Mouse (Mus musculus) cerebral cortex, adult 2 months (tissue): ENCODE data around the gene Klhl36.

Experiments used
- WGBS: fragments of 180-500 bp; shearing (Covaris S2); methylation state at CpG from one replicate; pipeline ENCODE4 v1.1.7; 2018; 5-methylcytosine and 5-hydroxymethylcytosine counted together

Gene Klhl36

DNA sequence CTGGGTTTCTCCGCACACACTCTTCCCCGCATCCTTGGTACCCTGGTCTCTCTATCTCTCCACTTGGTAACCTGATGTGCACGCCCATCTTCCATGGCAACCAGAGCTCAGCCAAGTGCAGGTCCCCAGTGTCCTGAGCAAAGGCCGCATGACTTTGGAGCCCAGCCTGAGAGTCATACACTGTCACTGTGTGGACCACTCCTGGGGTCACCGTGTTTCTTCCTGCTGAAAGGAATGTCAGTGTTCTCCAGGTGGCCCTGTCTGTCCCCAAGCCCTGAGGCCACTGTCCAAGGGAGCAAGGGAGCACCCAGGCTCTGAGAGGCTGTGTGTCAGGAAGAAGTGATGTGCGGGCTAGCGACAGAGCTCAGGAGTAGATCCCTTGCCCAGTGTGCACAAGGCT is 21.2 kb downstream of the Klhl36 start:
- WGBS, result 96% methylated on average over 7 of the region's 7 CpGs

DNA sequence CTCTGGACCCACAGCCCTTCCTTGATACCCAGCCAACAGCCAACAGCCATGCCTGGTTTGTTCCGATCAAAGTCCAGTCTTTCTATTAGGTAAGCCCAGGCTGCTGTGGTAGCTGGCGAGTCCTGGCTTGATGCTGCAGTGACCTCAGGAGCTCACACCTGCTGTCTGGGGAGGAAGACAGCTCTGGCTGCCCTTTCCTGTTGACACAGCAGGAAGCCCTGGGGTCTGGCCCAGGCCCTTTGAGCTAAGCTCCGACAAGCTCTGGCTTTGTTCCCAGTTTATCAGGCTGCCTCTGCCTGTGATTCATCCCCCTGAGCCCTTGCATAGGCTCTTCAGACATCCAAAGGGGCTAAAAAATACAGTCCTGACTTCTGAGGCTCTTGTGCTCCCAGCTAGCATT is 23.5 kb downstream of the Klhl36 start:
- 53% methylated on average over 3 of the region's 3 CpGs for WGBS

DNA sequence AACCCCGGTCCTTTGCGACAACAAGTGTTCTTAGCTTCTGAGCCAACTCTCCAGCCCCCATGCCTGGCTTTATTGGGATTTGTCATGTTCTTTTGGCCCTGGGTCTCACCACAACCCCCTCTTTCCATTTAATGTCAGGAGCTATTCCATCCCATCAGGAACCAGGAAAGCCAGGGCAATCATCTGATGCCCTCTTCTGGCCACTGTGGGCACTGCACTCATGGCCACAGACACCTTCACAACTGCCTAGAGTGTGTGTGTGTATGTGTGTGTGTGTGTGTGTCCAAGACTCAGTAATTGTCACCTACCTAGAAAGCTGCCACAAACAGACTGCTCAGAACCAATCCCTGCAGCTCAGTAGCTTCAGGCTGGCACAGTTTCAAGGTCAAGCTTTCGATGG is 25.1 kb downstream of the Klhl36 start:
- WGBS, result 78% methylated on average over 3 of the region's 3 CpGs

DNA sequence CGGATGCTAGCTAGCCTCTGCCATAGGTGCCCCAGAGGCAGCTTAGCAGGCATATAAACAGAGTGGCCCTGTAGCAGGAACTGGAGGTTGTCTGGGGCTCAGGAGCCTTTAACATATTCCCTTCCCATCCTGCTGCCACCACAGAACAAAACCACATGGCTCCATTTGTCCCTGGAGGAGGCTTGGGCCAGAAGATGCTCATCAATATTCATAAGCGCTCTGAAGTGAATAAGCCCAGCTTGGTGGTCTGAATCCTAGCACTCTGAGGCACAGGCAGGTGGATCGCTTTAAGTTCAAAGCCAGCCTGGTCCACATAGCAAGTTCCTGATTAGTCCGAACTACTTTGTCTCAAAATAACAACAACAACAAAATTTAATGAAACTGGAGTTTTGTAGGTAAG is 25.9 kb downstream of the Klhl36 start:
- WGBS, result 74% methylated on average over 4 of the region's 4 CpGs

DNA sequence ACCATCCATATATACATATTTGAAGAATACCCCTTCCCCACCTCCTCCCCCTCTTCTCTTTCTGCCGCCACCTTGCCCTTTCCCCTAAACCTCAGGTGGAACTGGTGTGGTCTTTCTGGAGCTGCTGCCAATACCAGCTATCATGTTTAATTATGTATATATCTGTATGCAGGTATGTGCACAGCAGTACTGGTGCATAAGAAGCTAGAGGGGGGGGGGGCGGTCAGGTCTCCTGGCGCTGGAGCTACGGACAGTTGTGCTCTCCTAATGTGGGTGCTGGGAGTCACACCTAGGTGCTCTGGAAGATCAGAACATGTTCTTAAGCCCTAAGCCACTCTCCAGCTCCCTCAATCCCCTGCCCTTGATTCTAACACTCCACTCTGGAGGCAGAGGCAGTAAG is 35.0 kb downstream of the Klhl36 start:
- 81% methylated on average over 4 of the region's 4 CpGs for WGBS

DNA sequence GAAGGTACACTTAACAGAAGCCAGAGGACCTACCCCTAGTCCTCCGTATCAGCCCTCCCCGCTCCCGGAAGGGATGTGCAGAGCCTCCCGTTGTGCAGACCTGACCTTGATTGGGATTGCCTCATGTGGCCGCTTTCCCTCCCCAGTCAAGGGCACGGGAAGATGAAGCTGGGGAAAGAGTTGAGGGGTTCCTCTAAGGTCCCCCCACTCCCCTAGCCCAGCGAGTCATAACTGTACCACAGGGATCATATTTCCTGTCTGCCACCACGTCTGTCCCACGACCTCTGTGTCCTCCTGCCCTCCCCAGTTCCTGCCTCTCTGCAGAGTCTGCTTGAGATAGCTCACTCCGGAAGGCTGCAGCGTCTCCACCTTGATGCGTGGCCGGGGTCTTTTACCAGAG is 35.9 kb downstream of the Klhl36 start:
- 45% methylated on average over 13 of the region's 13 CpGs for WGBS

DNA sequence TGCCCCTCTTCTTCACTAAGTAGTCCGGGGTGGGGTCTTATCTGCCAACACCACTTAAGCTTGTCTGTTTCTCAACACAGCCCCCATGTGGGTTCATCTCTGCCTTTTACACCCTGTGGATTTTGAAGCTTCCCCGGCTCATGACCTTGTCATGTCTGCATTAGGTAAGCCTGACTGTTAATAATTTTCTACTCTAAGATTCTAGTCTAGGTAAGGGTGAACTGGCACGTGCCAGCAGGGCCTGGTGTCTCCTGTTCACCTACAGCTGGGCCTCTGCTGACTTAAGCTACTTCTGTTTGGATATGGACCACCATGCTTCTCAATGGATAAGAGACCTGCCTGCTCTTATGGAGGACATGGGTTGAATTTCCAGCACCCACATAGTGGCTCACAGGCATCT is 39.3 kb downstream of the Klhl36 start:
- WGBS, result 90% methylated on average over 3 of the region's 3 CpGs

DNA sequence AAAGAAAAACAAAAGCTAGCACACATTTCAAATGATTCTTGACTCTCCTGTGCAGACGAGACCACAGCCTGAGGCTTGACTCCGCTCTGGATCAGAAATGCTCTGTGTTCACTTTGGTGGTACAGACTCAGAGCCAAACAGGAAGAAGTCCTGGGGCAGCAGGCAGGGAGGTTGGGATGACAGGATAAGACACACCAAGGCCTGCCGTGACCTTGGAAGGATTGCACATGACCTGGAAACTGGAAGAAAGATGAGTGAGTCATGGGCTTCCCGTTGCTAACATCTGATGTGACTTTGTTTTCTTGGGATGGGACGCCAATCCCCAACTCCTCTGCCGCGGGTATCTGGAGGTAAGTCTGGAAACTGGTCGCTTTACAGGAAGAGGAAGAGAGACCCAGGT is 39.9 kb downstream of the Klhl36 start:
- 79% methylated on average over 8 of the region's 8 CpGs for WGBS

DNA sequence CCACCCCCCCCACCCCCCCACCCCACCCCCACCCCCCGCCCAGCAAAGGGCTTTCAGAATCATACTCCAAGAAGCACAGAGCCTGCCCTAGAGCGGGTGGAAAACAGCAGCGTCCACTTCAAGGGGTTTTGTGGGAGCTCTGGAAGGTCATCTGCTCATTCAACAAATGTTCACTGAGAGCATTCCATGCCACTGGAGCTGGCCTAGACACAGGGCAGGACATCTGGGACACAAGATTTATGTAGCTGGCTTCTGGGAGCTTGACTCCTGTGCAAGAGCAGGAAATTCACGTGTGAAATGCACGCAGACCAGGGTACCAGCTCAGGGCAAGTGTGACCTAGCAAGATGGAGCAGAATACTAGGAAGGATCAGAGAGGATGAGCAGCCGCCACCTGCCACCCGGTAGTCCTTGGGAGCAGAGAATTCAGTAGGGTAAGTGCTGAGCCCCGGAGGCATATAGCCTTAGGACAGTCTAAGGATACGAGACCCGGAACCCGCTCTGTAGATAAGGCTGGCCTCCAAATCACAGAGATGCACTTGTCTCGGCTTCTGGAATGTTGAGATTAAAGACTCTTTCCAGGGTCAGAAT is 42.4 kb downstream of the Klhl36 start:
- WGBS, result 74% methylated on average over 12 of the region's 12 CpGs

DNA sequence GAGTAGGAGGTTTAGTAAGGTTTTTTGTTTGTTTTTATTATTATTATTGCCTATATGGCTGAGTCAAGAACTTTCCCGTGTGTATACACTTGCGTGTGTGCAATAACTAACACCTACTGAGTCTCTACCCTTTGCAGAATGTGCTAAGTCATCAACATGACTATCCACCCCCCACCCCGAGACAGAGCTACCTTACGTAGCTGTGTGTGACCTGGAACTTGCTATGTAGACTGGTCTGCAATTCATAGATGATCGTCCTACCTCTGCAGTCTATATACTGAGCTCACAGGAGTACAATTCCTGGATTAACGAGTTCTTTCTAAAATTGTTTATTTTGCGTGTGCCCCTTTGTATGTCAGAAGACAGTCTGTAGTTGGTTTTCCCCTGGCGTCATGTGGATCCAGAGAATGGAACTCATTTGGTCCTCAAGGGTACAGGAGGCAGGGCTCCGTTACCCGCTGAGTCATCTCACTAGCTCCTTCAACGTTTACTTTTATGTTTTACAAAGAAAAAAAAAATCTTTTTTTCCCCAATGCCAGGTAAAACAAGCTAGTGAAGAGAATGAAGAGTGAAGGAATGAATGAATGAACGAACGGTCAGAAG is 48.0 kb downstream of the Klhl36 start, which contains the start of gene Usp10:
Gene Usp10 (plus strand): TSS at position 417 of the 603 bp plus-strand sequence.
- WGBS, result 17% methylated on average over 13 of the region's 13 CpGs

DNA sequence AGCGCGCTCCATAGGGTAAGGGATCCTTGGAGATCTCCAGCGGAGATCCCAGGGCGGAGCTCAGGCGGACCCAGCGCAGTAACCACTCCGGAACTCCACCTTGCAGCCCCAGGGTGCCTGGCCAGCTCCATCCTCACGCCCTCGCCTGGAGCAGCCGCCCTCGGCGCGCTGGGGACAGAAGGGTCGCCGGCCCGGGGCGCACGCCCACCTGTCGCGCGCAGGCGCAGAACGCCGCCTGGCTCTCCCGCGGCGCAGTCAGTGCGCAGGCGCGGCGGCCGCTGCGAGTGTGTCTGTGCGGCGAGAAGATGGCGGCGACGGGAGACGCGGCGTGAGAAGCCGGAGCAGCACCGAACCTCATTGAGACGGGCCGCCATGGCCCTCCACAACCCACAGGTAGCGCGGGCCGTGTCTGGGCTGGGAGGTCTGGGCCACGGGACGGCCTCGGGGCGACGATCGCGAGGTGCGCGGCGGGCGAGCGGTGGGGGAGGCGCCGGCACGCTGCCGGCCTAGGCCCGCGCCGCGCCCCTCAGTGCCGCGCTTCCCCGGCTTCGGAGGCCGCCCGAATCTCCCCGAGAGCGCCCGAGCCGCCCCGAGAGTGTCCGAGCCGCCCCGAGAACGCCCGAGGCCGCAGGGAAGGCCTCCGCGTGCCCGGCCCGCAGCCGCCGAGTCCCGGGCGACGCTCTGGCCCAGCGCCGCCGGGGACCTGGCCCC is 48.6 kb downstream of the Klhl36 start, which contains the start of gene Gm20388:
Gene Gm20388 (plus strand): TSS at position 295 of the 711 bp plus-strand sequence.
- under 1% methylated on average over 97 of the region's 97 CpGs for WGBS

DNA sequence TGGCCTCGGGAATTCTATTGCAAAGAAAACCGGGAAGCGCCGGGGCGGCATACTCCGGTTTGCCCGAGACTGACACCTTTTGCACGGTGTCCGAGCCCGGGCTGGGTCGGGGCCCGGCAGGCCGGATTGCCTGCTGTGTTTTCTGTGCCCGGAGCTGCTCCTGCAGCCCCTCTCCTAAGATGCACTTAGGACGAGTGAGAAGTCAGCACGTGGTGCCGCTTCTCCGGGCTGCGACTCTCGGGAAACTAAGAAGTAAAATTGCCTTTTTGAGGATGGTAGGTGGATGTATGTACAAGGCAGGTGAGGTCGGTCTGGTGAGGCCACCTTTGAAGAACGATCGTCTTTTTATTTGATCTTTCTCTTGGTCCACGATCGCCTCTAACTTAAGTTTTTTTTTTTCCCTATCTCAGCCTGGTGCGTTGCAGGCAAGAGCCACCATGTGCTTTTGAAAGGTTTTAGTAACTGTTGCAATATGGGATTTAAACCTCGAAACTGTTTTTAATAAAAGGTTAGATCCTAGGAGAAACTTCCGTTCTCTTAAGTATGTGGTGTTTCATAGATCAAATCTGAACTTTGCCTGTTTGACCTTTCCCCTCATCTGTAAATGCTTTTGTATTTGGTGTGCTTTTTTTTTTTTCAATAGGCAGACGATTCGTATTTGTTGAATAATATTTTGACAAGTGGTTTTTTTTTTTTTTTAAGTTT is 49.3 kb downstream of the Klhl36 start:
- WGBS, result 4% methylated on average over 30 of the region's 30 CpGs

DNA sequence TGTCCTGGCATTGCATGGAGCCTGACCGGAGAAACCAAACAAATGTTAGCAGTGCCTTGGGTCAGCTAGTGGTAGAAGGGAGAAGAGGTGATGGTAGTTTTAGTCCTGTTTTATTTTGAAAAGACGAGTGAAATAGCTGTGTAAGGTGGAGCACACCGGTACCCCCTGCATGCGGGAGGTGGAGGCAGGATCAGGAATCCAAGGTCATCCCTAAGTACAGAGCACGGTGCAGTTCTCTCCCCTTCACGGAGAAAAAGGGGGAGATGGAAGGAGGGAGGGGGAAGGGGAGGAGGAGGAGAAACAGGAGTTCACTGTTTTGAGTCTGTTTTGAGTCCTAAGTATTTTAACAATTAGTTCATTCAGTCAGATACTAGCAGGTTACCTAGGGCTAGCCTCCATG is 50.6 kb downstream of the Klhl36 start:
- WGBS, result 53% methylated on average over 6 of the region's 6 CpGs

DNA sequence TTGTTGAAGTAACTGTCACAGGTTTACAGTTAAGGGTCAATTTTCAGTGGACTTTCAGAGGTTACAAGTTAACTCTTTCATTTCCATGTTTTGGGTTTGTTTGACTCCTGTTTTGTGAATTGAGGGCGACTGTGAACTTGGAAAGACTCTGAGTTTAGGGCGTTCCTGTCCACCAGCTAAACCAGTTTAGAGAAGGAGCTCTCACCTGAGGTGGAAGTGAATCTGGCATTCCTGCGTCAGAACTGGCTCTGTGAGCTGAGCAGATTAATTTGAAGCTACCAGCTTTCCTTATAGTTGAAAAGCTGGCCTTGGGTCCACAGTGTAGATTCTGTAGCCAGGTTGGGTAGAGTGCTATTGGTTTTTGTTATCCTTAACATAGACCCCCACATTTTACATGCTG is 51.1 kb downstream of the Klhl36 start:
- 87% methylated on average over 3 of the region's 3 CpGs for WGBS

DNA sequence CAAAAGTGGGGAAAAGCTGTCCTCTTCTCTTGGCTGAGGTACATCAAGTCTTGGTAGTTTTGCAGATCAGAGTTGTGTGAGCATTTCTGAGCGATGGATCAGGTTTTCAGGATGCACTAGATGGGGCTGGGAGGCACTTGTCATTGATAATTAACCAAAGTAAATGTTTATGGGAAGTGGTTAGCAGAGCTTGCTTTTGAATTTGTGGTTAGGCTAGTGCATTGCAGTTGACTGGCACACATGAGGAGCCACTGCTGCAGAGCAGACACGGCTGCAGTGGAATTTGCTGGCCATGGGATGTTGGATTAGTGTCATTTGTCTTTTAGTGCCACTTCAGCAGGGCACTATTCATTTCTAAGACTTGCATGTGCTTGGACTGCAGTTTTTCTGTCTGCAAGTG is 52.1 kb downstream of the Klhl36 start:
- WGBS, result 74% methylated on average over 2 of the region's 2 CpGs

DNA sequence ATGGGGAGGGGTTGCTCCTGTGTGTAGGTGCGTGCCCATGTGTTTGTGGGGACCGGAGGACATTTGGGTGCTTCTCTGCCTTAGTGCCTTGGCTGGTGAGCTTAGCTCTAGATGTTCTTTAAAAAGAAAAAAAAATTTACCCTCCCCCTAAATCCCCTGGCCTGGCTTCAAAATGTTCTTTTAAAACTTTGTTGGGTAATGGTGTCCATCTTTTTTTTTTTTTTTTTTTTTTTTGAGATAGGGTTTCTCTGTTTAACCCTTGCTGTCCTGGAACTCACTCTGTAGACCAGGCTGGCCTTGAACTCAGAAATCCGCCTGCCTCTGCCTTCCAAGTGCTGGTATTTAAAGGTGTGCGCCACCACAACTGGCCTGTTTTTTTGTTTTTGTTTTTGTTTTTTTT is 53.2 kb downstream of the Klhl36 start:
- WGBS, result 88% methylated on average over 4 of the region's 4 CpGs

DNA sequence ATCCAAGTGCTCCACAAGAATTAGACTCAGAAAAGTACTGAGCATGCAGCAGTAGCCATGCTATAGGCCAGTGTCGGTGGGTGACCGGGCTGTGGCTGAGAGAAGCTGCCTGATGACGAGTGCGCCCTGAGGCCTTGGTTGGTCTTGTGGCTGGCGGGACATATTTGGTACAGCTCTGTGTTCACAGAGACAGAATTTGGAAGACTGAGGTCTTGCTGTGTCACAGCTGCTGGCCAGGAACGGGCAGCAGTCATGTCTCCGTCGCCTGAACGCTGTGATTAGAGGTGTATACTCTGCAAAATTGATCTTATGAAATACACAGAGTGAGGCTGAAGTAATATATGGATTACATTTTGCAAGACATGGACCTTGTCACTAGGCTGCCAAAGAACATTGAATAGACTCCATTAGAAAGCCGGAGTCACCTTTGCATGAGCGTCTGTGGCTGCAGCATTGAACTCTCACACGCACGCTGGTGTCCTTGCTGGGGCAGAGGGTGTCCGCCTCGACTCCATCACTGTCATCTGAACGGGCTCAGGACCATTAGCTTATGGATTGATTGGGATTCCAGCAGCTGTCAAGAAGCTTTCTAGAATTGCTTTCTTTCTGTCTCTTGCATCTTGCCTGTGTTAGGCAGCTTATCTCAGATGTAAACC is 54.3 kb downstream of the Klhl36 start:
- 84% methylated on average over 16 of the region's 16 CpGs for WGBS

DNA sequence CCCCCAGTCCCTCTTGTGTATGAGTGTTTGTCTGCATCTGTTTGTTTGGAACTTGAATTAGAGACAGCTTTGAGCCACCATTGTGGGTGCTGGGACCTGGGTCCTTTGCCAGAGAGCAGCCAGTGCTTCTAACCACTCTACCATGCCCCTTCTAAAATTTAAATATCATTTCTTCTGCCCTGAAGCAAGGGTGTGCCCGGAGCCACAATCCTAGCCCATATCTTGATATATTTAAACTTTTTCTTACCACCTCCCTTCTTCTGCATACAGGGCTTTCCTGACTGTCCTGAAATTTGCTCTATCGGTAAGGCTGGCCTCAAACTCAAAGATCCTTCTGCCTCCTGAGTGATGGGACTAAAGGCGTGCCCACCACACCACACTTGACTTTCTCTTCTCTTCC is 55.3 kb downstream of the Klhl36 start:
- WGBS, result 94% methylated on average over 3 of the region's 3 CpGs

DNA sequence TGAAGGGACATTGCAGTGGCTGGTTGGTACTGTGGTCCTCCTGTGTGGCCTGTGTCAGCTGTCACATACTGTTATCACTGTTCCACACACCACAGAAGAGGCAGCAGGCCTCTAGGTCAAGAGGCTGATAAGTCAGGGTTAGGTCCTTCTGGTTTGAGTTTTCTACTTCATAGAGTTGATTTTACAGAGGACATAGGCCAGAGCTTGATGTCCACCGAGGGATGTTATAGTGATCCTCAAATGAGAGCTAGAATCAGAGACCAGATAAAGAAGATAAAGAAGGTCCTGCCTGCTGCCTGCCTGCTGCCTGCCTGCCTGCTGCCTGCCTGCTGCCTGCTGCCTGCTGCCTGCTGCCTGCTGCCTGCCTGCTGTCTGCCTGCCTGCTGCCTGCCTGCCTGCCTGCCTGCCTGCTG is 56.1 kb downstream of the Klhl36 start:
- WGBS, result 61% methylated on average over 1 of the region's 1 CpGs

DNA sequence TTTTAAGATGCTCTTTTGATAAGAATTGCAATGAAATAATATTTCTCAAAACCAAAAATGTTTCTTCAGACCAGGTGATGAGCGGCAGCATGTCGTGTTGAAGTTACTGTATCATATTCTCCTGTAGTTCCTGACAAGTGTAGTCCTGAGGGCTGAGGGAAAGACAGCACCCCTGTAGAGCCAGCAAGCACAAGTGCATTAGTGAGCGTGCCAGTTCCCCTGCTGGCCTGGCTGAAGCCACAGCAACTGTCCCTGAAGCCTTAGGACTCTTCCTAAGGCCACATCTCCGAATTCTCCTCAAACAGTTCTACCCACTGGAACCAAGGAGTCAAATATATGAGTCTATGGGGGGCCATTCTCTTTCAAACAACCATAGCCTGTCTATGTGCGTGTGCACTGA is 61.2 kb downstream of the Klhl36 start:
- WGBS, result 82% methylated on average over 5 of the region's 5 CpGs

DNA sequence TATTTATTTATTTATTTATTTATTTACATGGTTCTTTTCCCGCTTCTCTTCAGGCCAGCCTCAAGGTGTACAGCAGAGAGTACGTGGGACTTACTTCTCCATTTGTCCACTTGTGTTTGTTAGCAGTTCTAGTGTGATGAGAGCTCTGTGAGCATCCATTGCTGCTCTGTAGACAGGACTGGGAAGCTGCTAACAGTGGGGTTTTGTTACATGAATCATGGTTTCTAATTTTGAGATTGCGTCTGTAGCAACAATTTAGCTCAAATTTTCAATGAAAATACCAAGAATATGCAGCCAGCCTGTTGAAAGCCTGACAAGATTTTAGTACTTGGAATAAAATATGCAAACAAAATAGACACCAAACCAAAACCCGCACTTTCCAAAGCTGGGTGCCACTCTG is 63.4 kb downstream of the Klhl36 start:
- WGBS, result 44% methylated on average over 4 of the region's 4 CpGs

DNA sequence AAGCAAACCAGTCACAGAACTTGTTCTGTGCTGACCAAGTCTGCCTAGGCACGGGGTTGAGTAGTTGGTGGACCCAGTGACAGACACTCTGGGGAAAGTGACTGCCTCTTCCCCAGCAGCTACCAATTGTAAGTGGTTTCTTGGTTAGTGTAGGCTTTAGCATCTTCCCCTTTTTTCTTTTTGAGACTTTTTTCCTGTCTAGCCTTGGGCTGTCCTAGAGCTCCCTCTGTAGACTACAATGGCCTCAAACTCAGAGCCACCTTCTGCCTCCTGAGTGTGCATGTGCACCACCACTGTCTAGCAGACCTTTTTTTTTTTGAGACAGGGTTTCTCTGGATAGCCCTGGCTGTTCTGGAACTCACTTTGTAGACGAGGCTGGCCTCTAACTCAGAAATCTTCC is 64.4 kb downstream of the Klhl36 start:
- 82% methylated on average over 2 of the region's 2 CpGs for WGBS
